Mouse (Mus musculus) lung, postnatal 36 days (tissue): ENCODE measurements around the gene 1700037H04Rik.
"Not testable (repeated sequence)": the region's sequence is repeated elsewhere in the genome, so short reads cannot be mapped to it uniquely, and the experiment has no call there.

Source experiments
- DNase-seq: peaks from one replicate; pipeline ENCODE4 v3.0.0; 2022; ENCODE audit warnings: mixed read lengths

1700037H04Rik gene

DNA sequence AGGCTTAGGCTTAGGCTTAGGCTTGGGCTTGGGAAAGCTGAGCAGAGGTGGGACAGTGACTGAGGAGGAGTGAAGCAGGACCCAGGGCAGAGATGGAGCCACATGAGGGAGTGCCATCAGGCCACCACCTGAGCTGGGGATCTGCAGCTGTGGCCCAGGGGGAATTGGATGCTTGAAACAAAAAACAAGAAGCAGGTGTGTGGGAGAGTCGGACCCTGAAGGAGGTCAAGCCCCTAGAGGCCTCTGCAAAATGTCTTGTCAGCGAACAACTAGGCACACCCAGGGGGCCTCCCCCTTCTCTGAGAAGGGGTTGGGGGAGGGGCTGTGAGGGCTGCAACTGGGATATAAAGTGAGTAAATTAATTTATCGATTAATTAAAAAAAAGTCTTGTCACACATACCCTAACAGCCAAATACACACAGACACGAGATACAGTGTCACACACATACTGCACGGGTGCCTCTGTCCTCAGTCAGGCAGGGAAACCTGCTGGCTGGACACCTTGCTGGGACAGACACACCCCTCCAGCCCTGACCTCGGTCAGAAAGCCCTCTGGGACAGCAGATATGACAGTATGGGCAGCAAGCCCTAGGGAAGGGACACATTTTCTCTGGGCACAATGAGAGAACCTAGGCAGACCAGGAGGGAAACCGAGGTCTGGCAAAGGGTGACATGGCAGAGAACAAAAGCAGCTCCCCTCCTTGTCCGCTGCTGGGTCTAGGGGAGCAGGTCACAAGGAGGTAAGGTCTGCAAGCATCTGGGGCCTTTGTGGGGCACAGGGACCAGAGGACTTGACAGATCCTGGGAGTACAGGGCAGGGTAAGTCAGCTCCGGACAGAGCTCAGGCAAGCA is 33.7 kb downstream of the 1700037H04Rik start:
- DNase-seq: no peak

DNA sequence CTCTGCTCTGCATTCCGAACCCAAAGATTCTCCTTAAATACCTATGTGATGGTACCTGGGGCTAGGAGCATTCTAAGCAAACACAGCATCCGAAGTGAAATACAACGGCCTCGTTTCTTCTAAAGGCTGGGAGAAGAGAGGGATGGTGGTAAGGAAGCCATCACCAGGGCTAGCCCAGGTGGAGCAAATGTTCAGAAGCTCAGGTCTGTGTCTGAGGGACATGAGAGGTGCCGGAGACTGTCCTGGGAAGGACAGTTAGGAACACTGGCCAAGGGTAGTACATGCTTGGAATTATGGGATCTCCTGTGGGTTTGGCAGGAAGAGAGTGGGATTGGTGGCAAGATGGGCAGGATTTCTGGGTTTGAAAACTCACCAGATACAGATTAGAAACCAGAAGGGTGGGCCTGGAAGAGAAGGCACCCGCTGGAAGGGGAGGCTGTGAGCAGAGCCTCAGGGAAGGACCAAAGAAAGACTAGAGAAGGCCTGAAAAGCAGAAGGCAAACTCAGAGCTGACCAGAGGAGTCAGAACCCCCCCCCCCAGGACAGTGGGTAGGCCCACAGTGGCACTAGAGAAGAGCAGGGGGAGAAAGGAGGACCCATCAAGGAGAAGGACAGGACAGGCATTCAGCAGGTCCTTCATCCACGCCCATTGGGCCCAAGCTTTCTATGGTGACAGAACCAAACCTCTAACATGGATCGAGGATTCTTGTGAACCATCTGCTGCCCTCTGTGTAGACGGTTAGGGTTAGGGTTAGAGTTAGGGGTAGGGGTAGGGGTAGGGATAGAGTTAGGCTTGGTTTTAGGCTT is 34.5 kb downstream of the 1700037H04Rik start:
- DNase-seq: no peak

DNA sequence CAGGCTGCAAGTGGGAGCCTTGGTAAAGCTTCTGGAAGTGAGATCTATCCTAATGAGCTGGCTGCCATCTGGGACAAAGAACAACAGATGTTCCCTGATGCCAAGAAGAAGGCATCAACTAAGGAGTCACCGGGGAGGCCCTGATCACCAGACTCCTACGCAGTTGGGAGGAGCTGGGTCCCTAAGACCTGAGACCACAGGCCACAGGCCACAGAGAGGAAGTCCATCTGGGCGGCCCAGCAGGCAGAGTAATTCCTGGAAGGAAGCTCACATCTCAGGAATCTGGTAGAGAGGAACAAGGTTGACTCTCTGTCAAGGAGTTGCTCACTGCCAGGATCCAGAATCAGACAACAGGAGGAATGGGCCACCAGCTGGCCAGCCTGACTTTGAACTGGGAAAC is 35.7 kb downstream of the 1700037H04Rik start:
- DNase-seq: peak; percentile 71

DNA sequence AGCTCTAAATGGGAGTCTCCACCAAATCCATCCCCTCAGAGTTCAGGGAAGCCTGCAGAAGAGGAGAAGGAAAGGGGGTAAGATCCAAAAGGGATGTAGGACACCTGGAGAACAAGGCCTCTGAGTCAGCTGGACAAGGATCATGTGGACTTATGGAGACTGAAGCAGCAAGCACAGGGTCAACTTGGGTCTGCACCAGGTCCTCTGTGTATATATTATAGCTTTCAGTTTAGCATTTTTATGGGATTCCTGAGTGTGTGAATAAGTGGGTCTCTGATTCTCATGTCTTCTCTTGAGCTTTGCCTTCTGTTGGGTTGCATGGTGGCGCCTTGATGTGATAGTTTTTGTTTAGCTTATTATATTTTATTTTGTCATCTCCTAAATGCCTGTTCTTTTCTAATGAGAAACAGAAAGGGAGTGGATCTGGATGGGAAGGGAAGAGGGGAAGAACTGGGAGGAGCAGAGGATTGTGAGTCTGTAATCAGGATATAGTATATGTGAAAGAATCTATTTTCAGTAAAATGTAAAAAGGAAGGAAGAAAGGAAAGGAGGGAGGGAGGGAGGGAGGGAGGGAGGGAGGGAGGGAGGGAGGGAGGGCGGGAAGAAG is 40.8 kb downstream of the 1700037H04Rik start:
- DNase-seq: no peak

DNA sequence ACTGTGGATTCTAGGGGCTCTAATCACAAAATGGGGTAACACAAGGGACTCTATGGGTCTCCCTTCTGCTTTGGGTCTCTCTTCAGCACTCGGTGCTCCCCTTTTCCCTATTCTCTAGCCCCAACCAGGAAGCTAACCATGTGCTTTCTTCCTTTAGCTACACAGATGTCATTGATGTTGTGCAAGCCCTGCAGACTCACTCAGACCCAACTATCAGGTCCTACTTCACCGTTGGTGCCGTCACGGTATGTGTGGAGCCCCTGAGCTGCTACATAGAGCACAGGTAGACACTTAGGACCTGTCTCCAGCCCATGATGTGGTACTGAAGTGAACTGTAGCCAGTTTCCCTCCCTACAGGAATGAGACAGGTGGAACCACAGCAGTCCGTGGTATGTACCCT is 53.9 kb downstream of the 1700037H04Rik start:
- DNase-seq: no peak

DNA sequence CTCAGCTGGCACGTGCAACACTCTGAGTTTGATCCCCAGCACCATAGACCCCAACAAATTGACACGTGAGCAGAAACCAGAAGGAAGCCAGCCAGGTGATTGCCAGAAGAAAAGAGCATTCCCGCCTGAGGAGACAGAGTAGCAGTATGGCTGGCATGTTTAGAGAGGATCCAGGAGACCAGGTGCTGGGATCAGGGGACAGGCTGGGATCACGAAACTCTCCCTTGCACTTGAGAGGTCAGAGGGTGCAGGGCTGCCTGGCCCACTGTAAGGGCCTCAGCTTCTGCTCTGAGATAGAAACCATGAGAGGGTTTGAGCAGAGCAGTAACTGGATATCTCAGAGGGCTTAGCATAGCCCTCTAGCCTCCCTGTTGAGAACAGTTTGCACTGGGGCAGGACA is 54.8 kb downstream of the 1700037H04Rik start:
- DNase-seq: not testable (repeated sequence)

DNA sequence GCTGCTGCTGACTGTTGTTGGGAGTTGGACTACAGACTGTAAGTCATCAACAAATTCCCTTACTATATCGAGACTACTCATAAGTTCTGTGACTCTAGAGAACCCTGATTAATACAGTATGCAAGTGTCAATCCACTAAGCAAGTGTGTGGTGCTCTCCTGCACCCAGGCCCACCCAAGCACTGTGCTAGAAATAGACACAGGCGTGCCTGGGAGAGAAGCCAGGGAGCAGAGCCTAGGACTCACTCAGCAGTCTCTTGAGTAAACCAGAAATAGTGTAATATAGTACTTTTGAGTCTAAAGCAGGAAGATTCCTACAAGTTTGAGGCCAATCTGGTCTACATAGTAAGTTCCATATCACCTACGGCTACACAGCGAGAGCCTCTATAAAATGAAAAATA is 55.9 kb downstream of the 1700037H04Rik start:
- no peak for DNase-seq

DNA sequence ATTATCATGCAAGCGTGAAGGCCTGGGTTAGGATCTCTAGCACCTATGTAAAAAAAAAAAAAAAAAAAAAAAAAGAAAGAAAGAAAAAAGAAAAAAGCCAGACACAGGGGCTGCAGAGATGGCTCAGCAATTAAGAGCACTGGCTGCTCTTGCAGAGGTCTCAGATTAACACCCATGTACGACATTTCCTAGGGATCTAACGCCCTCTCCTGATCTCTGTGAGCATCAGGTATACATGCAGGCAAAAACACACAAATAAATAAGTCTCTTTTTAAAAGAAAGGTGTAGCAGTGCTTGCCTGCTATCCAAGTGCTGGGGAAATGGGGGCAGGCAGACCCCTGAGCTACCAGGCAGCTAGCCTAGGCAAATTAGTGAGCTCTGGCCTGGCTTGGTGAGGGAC is 58.4 kb downstream of the 1700037H04Rik start:
- no peak for DNase-seq

DNA sequence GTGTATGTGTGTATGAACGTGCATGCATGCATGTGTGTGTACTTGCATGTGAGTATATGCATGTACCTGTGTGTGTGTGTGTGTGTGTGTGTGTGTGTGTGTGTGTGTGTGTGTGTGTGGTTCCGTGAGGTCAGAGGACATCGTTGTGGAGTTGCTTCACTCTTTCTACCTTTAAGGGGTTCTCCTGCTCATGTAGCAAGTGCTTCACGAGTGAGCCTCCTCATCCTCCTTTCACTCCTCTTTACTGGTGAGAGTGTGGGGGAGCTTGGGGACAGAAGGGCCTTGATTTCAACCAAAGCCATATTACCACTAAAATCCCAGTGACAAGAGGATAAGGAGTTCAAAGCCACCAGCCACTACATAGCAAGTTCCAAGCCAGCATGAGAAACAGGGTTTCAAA is 62.8 kb downstream of the 1700037H04Rik start:
- DNase-seq: no peak
